Mouse (Mus musculus) E14TG2a.4 (cell line): ENCODE measurements around the gene Gkn1.

Experiments
- CTCF ChIP-seq: conservative IDR thresholded peaks from 2 replicates; pipeline ENCODE4 v1.5.1; 2014; ENCODE audit warnings: low read length
- NANOG ChIP-seq: IDR thresholded peaks from 2 replicates; pipeline ENCODE4 v1.6.1; 2014; ENCODE audit warnings: borderline replicate concordance, low read length, mixed read lengths

DNA sequence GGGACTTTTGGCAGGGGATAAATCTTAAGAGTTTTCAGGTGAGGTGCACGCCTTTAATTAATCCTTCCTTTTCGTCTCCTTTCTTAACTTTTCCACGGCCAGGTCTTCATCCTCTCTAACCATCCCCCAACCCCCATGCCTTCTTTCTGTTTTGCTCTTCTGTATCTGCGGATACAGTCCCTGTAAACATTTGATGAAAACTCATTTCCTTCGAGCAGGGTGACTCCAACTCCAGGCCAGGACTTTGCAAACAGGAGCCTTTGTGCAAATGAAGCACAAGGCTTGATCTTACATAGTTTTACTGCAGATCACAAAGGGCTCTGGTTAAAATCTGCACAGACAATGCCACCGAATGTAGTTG is 14.8 kb downstream of the Gkn1 start:
- no peak for TF ChIP-seq CTCF
- no peak for TF ChIP-seq NANOG
